In genomic region chr14:31240528-31240927, GRCm38 (mm10) we compare ENCODE assay signal across 30 mouse cellular contexts. TPM values are rescaled to one million over a fixed set of nuclear protein-coding genes. Genes with fewer than 3 reads are reported as not detected.
DNase-seq lines count a peak whose midpoint lies in the region; ATAC-seq and TF ChIP-seq lines count a peak whose summit lies in the region.
"Had no signal": no experiment of that assay in that cellular context is flagged by ENCODE, and none has a peak within 500 bp of the region (broad histone marks: within the 10 kb centered on the region; RNA-seq: fewer than 3 reads in every experiment).

No protein-coding gene starts in this region.

- H3K79me2 ChIP-seq in myocyte (ENCODE audit: control insufficient read depth, insufficient read depth): no peaks in the 10 kb centered on the region

- no peak for TF ChIP-seq POLR2A in myocyte (IDR thresholded peaks at IDR 0.05; ENCODE audit: insufficient read length, low read depth)

- no peaks in the 10 kb centered on the region for H3K9me3 ChIP-seq in embryonic facial prominence, embryonic 14.5 days (ENCODE audit: control insufficient read depth, low read length)
- H3K9me3 ChIP-seq in forebrain, embryonic 13.5 days (replicated peaks): no peaks in the 10 kb centered on the region
- H3K9me3 ChIP-seq: forebrain, embryonic 10.5 days; G1E; heart, embryonic 10.5 days; heart, embryonic 13.5 days had no signal

- ATAC-seq in embryonic facial prominence, embryonic 14.5 days (ENCODE audit: low read depth): peak; percentile 68; the same call in 1 of the 2 replicates
- ATAC-seq in forebrain, embryonic 13.5 days: no peak
- ATAC-seq: forebrain, embryonic 14.5 days; forebrain, postnatal 0 days; hindbrain, postnatal 0 days; inflammation-experienced regulatory T-cells, adult 6 months; intestine, embryonic 16.5 days; Patski had no signal

- H3K27ac ChIP-seq in gastrocnemius, adult 2 months: peak overlapping the region; percentile 8; the same call in 1 of the 2 replicates
- no peak overlapping the region; the same call in 1 of the 2 replicates for H3K27ac ChIP-seq in embryonic facial prominence, embryonic 14.5 days (replicated peaks; ENCODE audit: low read depth, low read length)
- H3K27ac ChIP-seq in forebrain, embryonic 13.5 days: no peak overlapping the region
- H3K27ac ChIP-seq: forebrain, embryonic 10.5 days; heart, adult 2 months; heart, embryonic 10.5 days; heart, embryonic 13.5 days; hindbrain, embryonic 14.5 days; hindbrain, postnatal 0 days had no signal

- H3K4me3 ChIP-seq in gastrocnemius, adult 2 months: no peak overlapping the region
- no peak overlapping the region for H3K4me3 ChIP-seq in embryonic facial prominence, embryonic 14.5 days (ENCODE audit: low read depth, low read length)
- H3K4me3 ChIP-seq in myocyte: no peak overlapping the region
- H3K4me3 ChIP-seq in forebrain, embryonic 13.5 days: no peak overlapping the region
- H3K4me3 ChIP-seq: forebrain, embryonic 10.5 days; heart, adult 2 months; heart, embryonic 10.5 days; heart, embryonic 13.5 days had no signal

- peak; percentile 15 for DNase-seq in gastrocnemius, adult 2 months
- no peak for DNase-seq in gastrocnemius, postnatal 14 days
- peak; percentile 71 for DNase-seq in embryonic facial prominence, embryonic 14.5 days (ENCODE audit: low spot score)
- no peak for DNase-seq in T-cell, adult 2 months (ENCODE audit: low spot score)
- DNase-seq: adrenal gland, adult 2 months; adrenal gland, postnatal 14 days; B cell, adult 2 months; cerebellum, adult 11 months; cerebellum, adult 2 months; cerebellum, adult 9-11 months; cerebellum, postnatal 25 days; forebrain, postnatal 0 days; heart, adult 2 months; heart, postnatal 14 days; heart, postnatal 4 days had no signal

- H3K4me2 ChIP-seq in embryonic facial prominence, embryonic 14.5 days (ENCODE audit: low read depth, low read length): no peak overlapping the region
- peak overlapping the region; percentile 27 for H3K4me2 ChIP-seq in myocyte (ENCODE audit: low read depth)
- no peak overlapping the region for H3K4me2 ChIP-seq in forebrain, embryonic 13.5 days
- H3K4me2 ChIP-seq: heart, embryonic 13.5 days; hindbrain, embryonic 14.5 days had no signal

- H3K36me3 ChIP-seq in embryonic facial prominence, embryonic 14.5 days (ENCODE audit: control insufficient read depth, insufficient read depth, low read length): no peaks in the 10 kb centered on the region
- no peaks in the 10 kb centered on the region for H3K36me3 ChIP-seq in myocyte (ENCODE audit: control insufficient read depth, insufficient read depth)
- no peaks in the 10 kb centered on the region for H3K36me3 ChIP-seq in forebrain, embryonic 13.5 days (ENCODE audit: poor library complexity, severe bottlenecking)
- H3K36me3 ChIP-seq: heart, embryonic 10.5 days had no signal

- no peaks in the 10 kb centered on the region for H3K4me1 ChIP-seq in embryonic facial prominence, embryonic 14.5 days (ENCODE audit: control insufficient read depth, insufficient read depth, low read length)
- H3K4me1 ChIP-seq in forebrain, embryonic 13.5 days: no peaks in the 10 kb centered on the region
- H3K4me1 ChIP-seq: forebrain, embryonic 10.5 days; heart, embryonic 10.5 days had no signal

- H3ac ChIP-seq in myocyte (ENCODE audit: control insufficient read depth, insufficient read length): no peak overlapping the region

- no peak overlapping the region for H3K9ac ChIP-seq in embryonic facial prominence, embryonic 14.5 days (ENCODE audit: low read depth, low read length)
- H3K9ac ChIP-seq in forebrain, embryonic 13.5 days: no peak overlapping the region
- H3K9ac ChIP-seq: forebrain, postnatal 0 days; heart, embryonic 13.5 days; hindbrain, embryonic 14.5 days had no signal

- WGBS in embryonic facial prominence, embryonic 14.5 days: 30% methylated on average over 3 of the region's 3 CpGs
- WGBS in forebrain, embryonic 13.5 days: 79% methylated on average over 3 of the region's 3 CpGs

- TF ChIP-seq CTCF in gastrocnemius, adult 2 months (IDR thresholded peaks at IDR 0.05): no peak

- intact Hi-C loops in gastrocnemius, adult 2 months (cut with DNase I): no loop called here
- intact Hi-C loops in gastrocnemius, postnatal 14 days (cut with DNase I; ENCODE audit: low total_unique reads): no loop called here

- H3K27me3 ChIP-seq in embryonic facial prominence, embryonic 14.5 days (replicated peaks; ENCODE audit: control insufficient read depth, insufficient read depth, low read length): no peaks in the 10 kb centered on the region
- H3K27me3 ChIP-seq in myocyte (ENCODE audit: control insufficient read depth, insufficient read depth, insufficient read length): no peaks in the 10 kb centered on the region
- H3K27me3 ChIP-seq in forebrain, embryonic 13.5 days: no peaks in the 10 kb centered on the region
- H3K27me3 ChIP-seq: CH12.LX; heart, embryonic 13.5 days; Patski had no signal

TF ChIP-seq in myocyte, 11 proteins besides CTCF, POLR2A, EP300 and RAD21:
- TF ChIP-seq POLR2AphosphoS2 (IDR thresholded peaks at IDR 0.05; ENCODE audit: insufficient read length, low read depth) (no peak), TCF3 (IDR thresholded peaks at IDR 0.05; ENCODE audit: insufficient read length, low read depth) (no peak), MYOG (IDR thresholded peaks at IDR 0.05; ENCODE audit: control insufficient read depth in 1 of 3, insufficient read depth in 1 of 3, insufficient read length in 2 of 3, low read depth in 2 of 3) (no peak), TCF12 (IDR thresholded peaks at IDR 0.05; ENCODE audit: insufficient read depth, poor library complexity, severe bottlenecking) (no peak)
TF ChIP-seq in myocyte: peak in this region for 0.

RNA-seq across cellular contexts. Expression of gene Phf7, which starts 10.6 kb away (rescaled TPM):
- total RNA-seq in gastrocnemius, adult 2 months (2021): 1 to 10 TPM; 7.3 to 8.9 TPM
- 1 to 10 TPM; 5.5 to 6.3 TPM for total RNA-seq in gastrocnemius, postnatal 14 days (2021)
- 10.0 and 12.8 TPM in 2 replicates for polyA plus RNA-seq in embryonic facial prominence, embryonic 14.5 days (2014; fragmentation: Nextera tagmentation; extraction: Ambion mirVana)
- 5.4 TPM for polyA plus RNA-seq in myocyte (2012; fragmentation: generic; extraction: Trizol)
- 13.2 and 14.7 TPM in 2 replicates for polyA plus RNA-seq in forebrain, embryonic 13.5 days (2015; fragmentation: Nextera tagmentation; extraction: Ambion mirVana)

RNA-seq across cellular contexts. Expression of gene Bap1, which starts 10.7 kb away (rescaled TPM):
- total RNA-seq in gastrocnemius, adult 2 months (2021): 10 to 100 TPM; 46.7 to 48.0 TPM
- total RNA-seq in gastrocnemius, postnatal 14 days (2021): 10 to 100 TPM; 35.2 to 40.4 TPM
- 60.7 and 69.6 TPM in 2 replicates for polyA plus RNA-seq in embryonic facial prominence, embryonic 14.5 days (2014; fragmentation: Nextera tagmentation; extraction: Ambion mirVana)
- polyA plus RNA-seq in myocyte (2012; fragmentation: generic; extraction: Trizol): 42.6 TPM
- 128 and 139 TPM in 2 replicates for polyA plus RNA-seq in forebrain, embryonic 13.5 days (2015; fragmentation: Nextera tagmentation; extraction: Ambion mirVana)

RNA-seq across cellular contexts. Expression of gene Sema3g, which starts 22.9 kb away (rescaled TPM):
- 1 to 10 TPM; 7.0 to 8.3 TPM for total RNA-seq in gastrocnemius, adult 2 months (2021)
- total RNA-seq in gastrocnemius, postnatal 14 days (2021): 1 to 10 TPM; 7.2 to 8.7 TPM
- 0.51 and 0.54 TPM in 2 replicates for polyA plus RNA-seq in embryonic facial prominence, embryonic 14.5 days (2014; fragmentation: Nextera tagmentation; extraction: Ambion mirVana)
- polyA plus RNA-seq in myocyte (2012; fragmentation: generic; extraction: Trizol): 1.8 TPM
- polyA plus RNA-seq in forebrain, embryonic 13.5 days (2015; fragmentation: Nextera tagmentation; extraction: Ambion mirVana): 0.57 and 0.58 TPM in 2 replicates
- total RNA-seq: common myeloid progenitor, adult 5-6 weeks; granulocyte monocyte progenitor cell, adult 5-6 weeks had no signal
- polyA plus RNA-seq: G1E; inflammation-experienced regulatory T-cells, adult 6 months had no signal

RNA-seq across cellular contexts. Expression of gene Nisch, which starts 23.8 kb away (rescaled TPM):
- total RNA-seq in gastrocnemius, adult 2 months (2021): 10 to 100 TPM; 60.8 to 70.3 TPM
- total RNA-seq in gastrocnemius, postnatal 14 days (2021): 100 to 1,000 TPM in 1 of 2 experiments, 10 to 100 TPM in 1; 93.2 to 102 TPM
- polyA plus RNA-seq in embryonic facial prominence, embryonic 14.5 days (2014; fragmentation: Nextera tagmentation; extraction: Ambion mirVana): 296 and 339 TPM in 2 replicates
- polyA plus RNA-seq in myocyte (2012; fragmentation: generic; extraction: Trizol): 266 TPM
- polyA plus RNA-seq in forebrain, embryonic 13.5 days (2015; fragmentation: Nextera tagmentation; extraction: Ambion mirVana): 298 and 341 TPM in 2 replicates

RNA-seq across cellular contexts. Expression of gene Tnnc1, which starts 32.4 kb away (rescaled TPM):
- 1,000 to 10,000 TPM in 1 of 2 experiments, 100 to 1,000 TPM in 1; 386 to 1,185 TPM for total RNA-seq in gastrocnemius, adult 2 months (2021)
- 100 to 1,000 TPM; 273 to 573 TPM for total RNA-seq in gastrocnemius, postnatal 14 days (2021)
- polyA plus RNA-seq in embryonic facial prominence, embryonic 14.5 days (2014; fragmentation: Nextera tagmentation; extraction: Ambion mirVana): 546 and 580 TPM in 2 replicates
- polyA plus RNA-seq in myocyte (2012; fragmentation: generic; extraction: Trizol): 7,028 TPM
- 0.84 and 2.2 TPM in 2 replicates for polyA plus RNA-seq in forebrain, embryonic 13.5 days (2015; fragmentation: Nextera tagmentation; extraction: Ambion mirVana)
- total RNA-seq: common myeloid progenitor, adult 5-6 weeks had no signal
- polyA plus RNA-seq: inflammation-experienced regulatory T-cells, adult 6 months had no signal

Comparison
In these comparisons a context has a peak if more than half of its experiments do, and no peak if none do; other contexts are left out.
1. DNase-seq: peak in gastrocnemius, adult 2 months (single experiment) and embryonic facial prominence, embryonic 14.5 days (single experiment); none in gastrocnemius, postnatal 14 days (single experiment) and T-cell, adult 2 months (single experiment).